In genomic region chr10:110733343-110733742, GRCm38 (mm10) we compare ENCODE assay signal across 8 mouse cellular contexts. TPM values are rescaled to one million over a fixed set of nuclear protein-coding genes. Genes with fewer than 3 reads are reported as not detected.
A peak's percentile ranks its signal among the peaks of the same experiment; 100 is the strongest.
DNase-seq lines count a peak whose midpoint lies in the region; ATAC-seq and TF ChIP-seq lines count a peak whose summit lies in the region.

No protein-coding gene starts in this region.

- H3K9me3 ChIP-seq in forebrain, postnatal 0 days (ENCODE audit: low read length) = no peaks in the 10 kb centered on the region
- H3K9me3 ChIP-seq in midbrain, embryonic 13.5 days = 0 out of 2 replicates have a peak, but pooled peaks cover 5% of the 10 kb centered on the region

- no peaks in the 10 kb centered on the region for H3K4me1 ChIP-seq in cerebellum, adult 2 months (ENCODE audit: control insufficient read depth, insufficient read depth, low read length)
- no peaks in the 10 kb centered on the region for H3K4me1 ChIP-seq in forebrain, postnatal 0 days (ENCODE audit: insufficient read depth)
- H3K4me1 ChIP-seq in midbrain, embryonic 13.5 days (replicated peaks) = no peaks in the 10 kb centered on the region

- no peaks in the 10 kb centered on the region for H3K27me3 ChIP-seq in cerebellum, adult 2 months (ENCODE audit: control insufficient read depth, insufficient read depth, low read length)
- no peaks in the 10 kb centered on the region for H3K27me3 ChIP-seq in forebrain, postnatal 0 days (ENCODE audit: insufficient read depth, low read length)
- no peaks in the 10 kb centered on the region for H3K27me3 ChIP-seq in midbrain, embryonic 13.5 days

- TF ChIP-seq POLR2A in cerebellum, adult 2 months (IDR thresholded peaks at IDR 0.05; ENCODE audit: borderline replicate concordance, insufficient read depth, low read length) = no peak

- H3K9ac ChIP-seq in forebrain, postnatal 0 days = no peak overlapping the region
- H3K9ac ChIP-seq in midbrain, embryonic 13.5 days (replicated peaks) = no peak overlapping the region

- peak; percentile 68 for DNase-seq in urinary bladder, postnatal 25 days (ENCODE audit: low spot score)
- DNase-seq in urinary bladder, postnatal 10 days (ENCODE audit: low spot score) = no peak
- DNase-seq in cerebellum, adult 2 months = peak; percentile 66 to 74
- peak; percentile 70 for DNase-seq in forebrain, postnatal 0 days
- peak; percentile 72 for DNase-seq in kidney, adult 18-20 months
- peak; percentile 67 to 68 for DNase-seq in left cerebral cortex, postnatal 36 days (ENCODE audit: low spot score in 2 of 2)
- peak; percentile 66 to 83 for DNase-seq in spleen, postnatal 4 days (ENCODE audit: low spot score in 2 of 2)

- H3K4me2 ChIP-seq in forebrain, postnatal 0 days (ENCODE audit: low read depth) = no peak overlapping the region
- no peak overlapping the region for H3K4me2 ChIP-seq in midbrain, embryonic 13.5 days (replicated peaks)

- WGBS in cerebellum, adult 2 months = 16% methylated on average over 6 of the region's 6 CpGs
- 21% methylated on average over 6 of the region's 6 CpGs for WGBS in forebrain, postnatal 0 days
- 28% methylated on average over 6 of the region's 6 CpGs for WGBS in midbrain, embryonic 13.5 days

- intact Hi-C loops in left cerebral cortex, postnatal 36 days (cut with DNase I) = loop anchor here (10.0 kb wide), 1 partner anchor 809 kb away; no protein-coding TSS in a partner anchor

- ATAC-seq in forebrain, postnatal 0 days = peak; percentile 29; the same call in 1 of the 2 replicates
- ATAC-seq in midbrain, embryonic 13.5 days = peak; percentile 83

- H3K36me3 ChIP-seq in forebrain, postnatal 0 days (ENCODE audit: insufficient read depth) = no peaks in the 10 kb centered on the region
- H3K36me3 ChIP-seq in midbrain, embryonic 13.5 days = no peaks in the 10 kb centered on the region

- TF ChIP-seq CTCF in cerebellum, adult 2 months (IDR thresholded peaks at IDR 0.05; ENCODE audit: borderline replicate concordance, insufficient read depth, low read depth, low read length) = peak; percentile 78
- TF ChIP-seq CTCF in forebrain, postnatal 0 days (IDR thresholded peaks at IDR 0.05; ENCODE audit: low read depth) = peak; percentile 70

- H3K27ac ChIP-seq in cerebellum, adult 2 months (ENCODE audit: insufficient read depth, low read length) = no peak overlapping the region
- no peak overlapping the region for H3K27ac ChIP-seq in forebrain, postnatal 0 days (ENCODE audit: low read depth, low read length)
- H3K27ac ChIP-seq in midbrain, embryonic 13.5 days = no peak overlapping the region

- no peak overlapping the region for H3K4me3 ChIP-seq in cerebellum, adult 2 months (replicated peaks; ENCODE audit: insufficient read depth, low read depth, low read length)
- no peak overlapping the region for H3K4me3 ChIP-seq in forebrain, postnatal 0 days (ENCODE audit: low read depth, low read length)
- no peak overlapping the region for H3K4me3 ChIP-seq in midbrain, embryonic 13.5 days (replicated peaks)

RNA-seq across cellular contexts. Expression of gene E2f7, which starts 11.9 kb away (rescaled TPM):
- 0.38 and 0.43 TPM in 2 replicates for polyA plus RNA-seq in cerebellum, adult 2 months (2012; rRNA removed)
- total RNA-seq in forebrain, postnatal 0 days (2014; rRNA removed) = 3.2 and 3.5 TPM in 2 replicates
- 2.3 and 3.4 TPM in 2 replicates for polyA plus RNA-seq in forebrain, postnatal 0 days (2015; fragmentation: Nextera tagmentation; extraction: Ambion mirVana)
- total RNA-seq in left cerebral cortex, postnatal 36 days (2021) = 1 to 10 TPM in 1 of 2 experiments, under 1 TPM in 1; 0.99 to 1.5 TPM
- 14.0 and 14.8 TPM in 2 replicates for polyA plus RNA-seq in midbrain, embryonic 13.5 days (2015; fragmentation: Nextera tagmentation; extraction: Ambion mirVana)
